Mouse (Mus musculus) ZHBTc4 (cell line): ENCODE results near the gene Itgad.
A peak's percentile ranks its signal among the peaks of the same experiment; 100 is the strongest.

ENCODE experiments used
- DNase-seq: peaks from one replicate; pipeline ENCODE4 v3.0.0-alpha.2; 2011; ENCODE audit warnings: low read depth, low spot score

Gene Itgad

GRCm38 (mm10) chr7:128180126-128180525 is 25.9 kb downstream of the Itgad start:
- DNase-seq = no peak

GRCm38 (mm10) chr7:128180546-128180945 is 26.4 kb downstream of the Itgad start:
- DNase-seq = no peak

GRCm38 (mm10) chr7:128181691-128182090 is 27.5 kb downstream of the Itgad start:
- no peak for DNase-seq

DNA sequence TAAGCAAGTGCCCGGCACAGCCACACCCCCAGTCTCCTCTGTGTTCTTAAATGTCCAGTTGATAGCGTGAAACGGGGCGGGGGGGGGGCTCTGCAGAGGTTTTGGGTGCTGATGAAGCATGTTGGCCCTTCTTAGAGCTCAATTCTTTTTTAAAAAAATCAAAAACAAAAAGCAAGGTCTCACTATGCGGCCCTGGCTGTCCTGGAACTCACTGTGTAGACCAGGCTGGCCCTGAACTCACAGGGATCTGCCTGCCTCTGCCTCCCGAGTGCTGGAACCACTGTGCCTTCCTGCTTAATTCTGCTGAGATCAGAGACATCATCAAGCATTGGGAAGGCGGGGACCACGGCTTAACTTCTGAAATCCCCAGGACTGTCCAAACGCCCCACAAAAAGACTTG is 47.4 kb downstream of the Itgad start:
- DNase-seq = no peak

DNA sequence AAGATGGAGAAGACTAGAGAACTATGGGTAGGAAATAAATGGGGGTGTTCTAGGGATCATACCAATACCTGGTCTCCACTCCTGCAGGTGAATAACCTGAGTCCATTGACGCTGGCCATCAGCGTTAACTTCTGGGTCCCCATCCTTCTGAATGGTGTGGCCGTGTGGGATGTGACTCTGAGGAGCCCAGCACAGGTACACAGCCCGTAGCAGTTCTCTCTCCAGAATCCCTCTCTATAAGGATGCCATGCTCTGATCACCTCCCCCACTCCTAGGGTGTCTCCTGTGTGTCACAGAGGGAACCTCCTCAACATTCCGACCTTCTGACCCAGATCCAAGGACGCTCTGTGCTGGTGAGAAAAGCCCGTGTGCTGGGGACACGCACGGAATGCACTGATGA is 48.9 kb downstream of the Itgad start:
- DNase-seq = no peak

GRCm38 (mm10) chr7:128204179-128204578 is 50.0 kb downstream of the Itgad start:
- DNase-seq = no peak

- DNase-seq = no peak
These were observed 51.5 kb downstream of the Itgad start for GRCm38 (mm10) chr7:128205695-128206094.

GRCm38 (mm10) chr7:128206152-128206551 is 52.0 kb downstream of the Itgad start, which contains the start of gene Cox6a2:
Gene Cox6a2, minus strand, starts transcription at chr7:128206387.
- no peak for DNase-seq

DNA sequence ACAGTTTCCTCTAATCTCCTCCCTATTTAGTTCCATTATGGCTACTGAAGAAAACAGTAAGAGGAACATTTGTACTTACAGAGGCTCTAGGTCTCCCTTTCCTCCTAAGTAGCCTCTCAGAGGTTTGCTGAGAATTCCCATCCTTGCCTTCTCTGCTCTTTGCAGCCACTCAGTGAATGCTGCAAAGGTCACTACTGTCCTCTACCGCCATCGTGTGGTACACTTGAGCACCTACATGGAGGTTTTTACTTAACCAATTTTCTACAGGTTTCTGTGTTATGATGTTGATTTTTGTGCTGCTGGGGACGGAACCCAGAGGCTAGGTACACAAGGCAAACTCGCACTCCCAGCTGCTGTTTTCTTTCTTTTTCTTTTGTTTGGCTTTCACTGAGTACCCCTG is 54.0 kb downstream of the Itgad start:
- peak; percentile 75 for DNase-seq

- DNase-seq = no peak
These were observed 55.6 kb downstream of the Itgad start for GRCm38 (mm10) chr7:128209826-128210225.

DNA sequence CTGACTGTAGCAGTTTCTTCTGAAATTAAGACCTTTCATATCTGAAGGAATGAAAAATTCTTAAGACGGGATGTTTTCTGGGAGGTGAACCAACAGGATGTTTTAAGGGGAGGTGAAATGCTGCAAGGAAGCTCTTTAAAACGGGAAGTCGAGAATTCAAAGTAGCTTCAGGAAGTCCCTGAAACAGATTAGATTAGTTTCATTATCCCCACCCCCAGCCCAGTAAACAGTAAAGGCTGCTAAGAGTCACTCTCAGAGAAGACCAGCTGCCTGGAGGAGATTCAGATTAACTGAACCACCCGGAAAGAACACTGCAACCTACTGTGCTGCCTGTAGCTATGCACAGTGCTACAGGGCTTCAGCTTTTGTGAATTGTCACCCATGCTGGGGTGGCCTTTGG is 65.8 kb downstream of the Itgad start:
- DNase-seq = no peak

- no peak for DNase-seq
These were observed 66.8 kb downstream of the Itgad start for GRCm38 (mm10) chr7:128220936-128221335.

GRCm38 (mm10) chr7:128231741-128232140 is 77.6 kb downstream of the Itgad start:
- peak; percentile 87 for DNase-seq

- DNase-seq = no peak
These were observed 80.6 kb downstream of the Itgad start for GRCm38 (mm10) chr7:128234796-128235195.

- no peak for DNase-seq
These were observed 81.3 kb downstream of the Itgad start for GRCm38 (mm10) chr7:128235481-128235880.

DNA sequence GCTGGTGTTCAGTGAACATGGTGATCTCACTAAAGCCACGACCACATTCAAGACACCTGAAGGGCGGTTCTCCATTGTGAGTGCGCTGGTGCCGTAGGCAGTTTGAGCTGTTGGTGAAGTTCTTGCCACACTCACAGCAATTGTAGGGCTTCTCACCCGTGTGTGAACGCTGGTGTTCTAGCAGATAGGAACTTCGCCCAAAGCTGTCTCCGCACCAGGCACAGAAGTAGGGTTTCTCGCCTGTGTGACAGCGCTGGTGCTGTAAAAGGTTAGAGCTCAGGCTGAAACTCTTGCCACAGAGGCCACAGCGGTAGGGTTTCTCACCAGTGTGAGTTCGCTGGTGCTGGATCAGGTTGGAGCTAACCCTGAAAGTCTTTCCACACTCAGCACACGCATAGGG is 82.2 kb downstream of the Itgad start:
- DNase-seq = no peak

DNA sequence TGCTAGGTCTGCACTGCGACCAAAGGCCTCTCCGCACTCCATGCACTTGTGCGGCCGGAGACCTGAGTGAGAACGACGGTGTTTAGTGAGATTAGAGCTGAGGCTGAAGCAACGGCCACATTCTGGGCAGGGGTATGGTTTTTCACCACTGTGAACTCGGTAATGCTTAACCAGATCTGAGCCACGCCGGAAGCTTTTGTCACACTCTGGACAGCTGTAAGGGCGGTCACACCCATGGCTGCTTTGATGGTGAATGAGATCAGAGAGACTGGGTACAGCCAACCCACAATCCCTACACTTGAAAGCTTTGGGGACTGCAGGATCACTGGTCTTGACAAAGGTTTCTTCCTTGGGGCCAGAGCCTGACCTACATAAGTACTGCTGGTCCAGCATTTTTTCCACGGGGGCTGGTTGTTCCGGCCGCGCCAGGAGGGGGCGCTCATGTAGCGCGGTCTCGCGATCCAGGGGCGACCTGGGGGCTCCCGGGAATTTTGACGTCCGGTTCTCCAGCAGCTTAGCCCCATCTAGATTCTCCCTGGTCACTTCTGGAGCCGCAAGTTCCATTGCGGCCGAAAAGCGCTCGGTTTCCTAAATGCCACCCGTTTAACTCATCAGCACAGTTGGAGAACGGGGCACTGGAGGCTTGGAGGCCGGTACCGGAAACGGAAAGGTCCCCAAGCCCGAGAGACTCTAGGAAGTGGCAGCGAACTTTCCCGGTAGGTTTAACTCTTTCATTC is 82.8 kb downstream of the Itgad start, which contains the start of gene Armc5:
Gene Armc5, plus strand, starts transcription at position 487 of the 737 bp plus-strand sequence.
- DNase-seq = peak; percentile 85

DNA sequence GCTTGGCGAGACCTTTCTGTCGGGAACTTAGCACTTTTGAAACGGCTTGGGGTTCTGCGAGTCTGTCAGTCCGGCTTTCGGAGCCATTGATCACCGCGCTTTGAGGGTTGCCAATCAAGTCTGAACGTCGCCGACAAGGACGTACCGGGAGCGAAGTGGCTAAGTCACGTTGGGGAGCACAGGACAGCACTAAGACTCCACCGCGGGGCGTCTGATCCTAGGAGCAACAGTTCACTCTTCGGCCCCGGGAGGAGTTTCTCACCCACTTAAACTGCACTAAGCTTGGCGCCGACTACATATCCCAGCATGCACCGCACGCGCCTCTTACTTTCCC is 83.4 kb downstream of the Itgad start:
- no peak for DNase-seq

- peak; percentile 99 for DNase-seq
These were observed 84.0 kb downstream of the Itgad start, which contains the start of gene 9130023H24Rik for GRCm38 (mm10) chr7:128237927-128238778. Gene 9130023H24Rik, minus strand, starts transcription at chr7:128238031.

GRCm38 (mm10) chr7:128238991-128239390 is 84.8 kb downstream of the Itgad start:
- peak; percentile 67 for DNase-seq

DNA sequence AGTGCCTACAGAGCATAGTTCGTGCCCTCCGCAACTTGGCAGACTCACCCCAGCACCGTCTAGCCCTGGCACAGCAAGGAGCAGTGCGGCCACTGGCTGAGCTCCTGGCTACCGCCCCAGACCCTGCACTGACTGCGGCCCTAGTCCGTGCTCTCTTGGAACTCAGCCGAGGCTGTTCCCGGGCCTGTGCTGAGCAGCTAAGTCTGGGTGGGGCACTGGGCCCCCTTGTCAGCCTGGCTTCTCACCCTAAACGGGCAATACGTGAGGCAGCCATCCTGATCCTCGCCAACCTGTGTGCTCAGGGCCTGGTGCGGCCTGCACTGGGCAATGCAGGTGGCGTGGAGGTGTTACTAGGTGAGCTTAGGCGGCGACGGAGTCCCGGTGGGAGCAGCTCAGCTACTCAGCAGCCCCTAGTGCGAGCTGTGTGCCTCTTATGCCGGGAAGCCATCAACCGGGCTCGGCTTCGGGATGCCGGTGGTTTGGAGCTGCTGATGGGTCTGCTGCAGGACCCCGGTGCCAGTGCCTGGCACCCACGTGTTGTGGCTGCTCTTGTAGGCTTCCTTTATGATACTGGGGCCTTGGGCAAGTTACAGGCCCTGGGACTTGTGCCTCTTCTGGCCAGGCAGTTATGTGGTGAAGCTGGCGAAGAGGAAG is 86.1 kb downstream of the Itgad start:
- peak; percentile 13 for DNase-seq

- no peak for DNase-seq
These were observed 88.2 kb downstream of the Itgad start for GRCm38 (mm10) chr7:128242331-128242730.
